Mouse (Mus musculus) erythroblast, embryonic 14.5 days (primary cell): Measurements from ENCODE around the gene Rnf144a.

Source experiments
- GATA1 ChIP-seq: IDR thresholded peaks from 2 replicates; pipeline ENCODE4 v1.6.1; 2012; ENCODE audit warnings: low read length, inconsistent platforms, mixed read lengths
- TAL1 ChIP-seq: IDR thresholded peaks from 3 replicates; pipeline ENCODE4 v1.6.1; 2012; ENCODE audit warnings: low read length, inconsistent platforms, mixed read lengths

- TF ChIP-seq GATA1 (no peak), TAL1 (no peak)
These were observed 125.9 kb downstream of the Rnf144a start for GRCm38 (mm10) chr12:26289200-26289599.
